Mouse (Mus musculus) C2C12 (cell line): ENCODE measurements around the gene Heatr5b. TPM values are rescaled to one million over a fixed set of nuclear protein-coding genes. Genes with fewer than 3 reads are reported as not detected.

ENCODE experiments used
- H3K27me3 ChIP-seq: one replicate; pipeline ENCODE4 v1.6.1; 2011; ENCODE audit not compliant: control insufficient read depth, insufficient read depth, insufficient read length
- H3K36me3 ChIP-seq: one replicate; pipeline ENCODE4 v1.6.1; 2011; ENCODE audit not compliant: control insufficient read depth, insufficient read depth
- H3K4me3 ChIP-seq: one replicate; pipeline ENCODE4 v1.5.1; 2011; ENCODE audit warnings: mild to moderate bottlenecking, control low read depth; ENCODE audit not compliant: poor library complexity, insufficient read depth, severe bottlenecking
- H3K79me2 ChIP-seq: one replicate; pipeline ENCODE4 v1.6.1; 2011; ENCODE audit not compliant: control insufficient read depth, insufficient read depth
- H3K79me3 ChIP-seq: one replicate; pipeline ENCODE4 v1.6.1; 2011; ENCODE audit warnings: low read depth, control low read depth
- H3ac ChIP-seq: one replicate; pipeline ENCODE3; 2011; ENCODE audit warnings: low read depth; ENCODE audit not compliant: control insufficient read depth, insufficient read length
- CEBPB ChIP-seq: IDR thresholded peaks from one replicate; pipeline ENCODE4 v1.6.1; 2011; ENCODE audit warnings: low read depth, mild to moderate bottlenecking, control low read depth, moderate library complexity
- CTCF ChIP-seq: IDR thresholded peaks from one replicate; pipeline ENCODE4 v1.5.1; 2011; ENCODE audit not compliant: control insufficient read depth, insufficient read depth, insufficient read length
- FOSL1 ChIP-seq: IDR thresholded peaks from one replicate; pipeline ENCODE4 v1.8.0; 2011; ENCODE audit warnings: mild to moderate bottlenecking, low read length; ENCODE audit not compliant: poor library complexity, insufficient read depth, severe bottlenecking
- MAX ChIP-seq: IDR thresholded peaks from one replicate; pipeline ENCODE4 v1.6.1; 2011; ENCODE audit warnings: mild to moderate bottlenecking, control low read depth
- MYOD1 ChIP-seq: IDR thresholded peaks from one replicate; pipeline ENCODE4 v1.6.1; 2011; ENCODE audit warnings: low read depth; ENCODE audit not compliant: control insufficient read depth, insufficient read length
- MYOG ChIP-seq: IDR thresholded peaks from one replicate; pipeline ENCODE4 v1.6.1; 2011; ENCODE audit not compliant: control insufficient read depth, insufficient read length; ENCODE audit errors: extremely low read depth
- USF1 ChIP-seq: IDR thresholded peaks from one replicate; pipeline ENCODE4 v1.6.1; 2011; ENCODE audit warnings: low read depth, mild to moderate bottlenecking, control low read depth, moderate library complexity
- polyA plus RNA-seq: library from polyadenylated mRNA; unstranded; fragments of >200 nt; fragmentation: generic; extraction: Trizol; gene quantifications from one replicate; pipeline ENCODE4 v1.2.1, GENCODE M21; 2012; ENCODE audit warnings: missing spikeins

Heatr5b gene
- polyA plus RNA-seq, 1 experiment: 11.7 TPM

GRCm38 (mm10) chr17:78856243-78856642 lies 21.1 kb upstream of the Heatr5b start:
- H3K79me2 ChIP-seq: no peaks in the 10 kb centered on the region
- no peak overlapping the region for H3ac ChIP-seq
- no peak overlapping the region for H3K4me3 ChIP-seq
- H3K36me3 ChIP-seq: peaks cover 49% of the 10 kb centered on the region
- H3K27me3 ChIP-seq: no peaks in the 10 kb centered on the region
- H3K79me3 ChIP-seq: no peaks in the 10 kb centered on the region
- TF ChIP-seq MAX (no peak), CEBPB (no peak), CTCF (no peak), MYOD1 (no peak), USF1 (no peak), MYOG (no peak), FOSL1 (no peak)

GRCm38 (mm10) chr17:78842271-78842928 lies 7.2 kb upstream of the Heatr5b start:
- Histone ChIP-seq H3K27me3 (no peaks in the 10 kb centered on the region), H3K79me2 (no peaks in the 10 kb centered on the region), H3K36me3 (peaks cover 47% of the 10 kb centered on the region), H3ac (no peak overlapping the region), H3K79me3 (no peaks in the 10 kb centered on the region), H3K4me3 (no peak overlapping the region)
- TF ChIP-seq MAX (no peak), CEBPB (no peak), MYOG (no peak), MYOD1 (no peak), FOSL1 (no peak), CTCF (no peak), USF1 (no peak)

GRCm38 (mm10) chr17:78836056-78836455 lies 892 bp upstream of the Heatr5b start:
- H3K4me3 ChIP-seq: peak overlapping the region; percentile 97
- TF ChIP-seq FOSL1 (no peak), CEBPB (no peak), MYOD1 (no peak), USF1 (no peak), MYOG (no peak), MAX (no peak), CTCF (no peak)
- H3K27me3 ChIP-seq: no peaks in the 10 kb centered on the region
- no peaks in the 10 kb centered on the region for H3K79me3 ChIP-seq
- no peaks in the 10 kb centered on the region for H3K79me2 ChIP-seq
- H3ac ChIP-seq: peak overlapping the region; percentile 62
- H3K36me3 ChIP-seq: peaks cover 16% of the 10 kb centered on the region

GRCm38 (mm10) chr17:78824346-78824745 lies 10.8 kb downstream of the Heatr5b start:
- peaks cover 39% of the 10 kb centered on the region for H3K36me3 ChIP-seq
- no peak overlapping the region for H3K4me3 ChIP-seq
- TF ChIP-seq MYOG: no peak
- no peak for TF ChIP-seq MAX
- TF ChIP-seq MYOD1: no peak
- TF ChIP-seq FOSL1: no peak
- H3K79me3 ChIP-seq: no peaks in the 10 kb centered on the region
- no peak overlapping the region for H3ac ChIP-seq
- H3K79me2 ChIP-seq: no peaks in the 10 kb centered on the region
- no peaks in the 10 kb centered on the region for H3K27me3 ChIP-seq

GRCm38 (mm10) chr17:78809582-78809981 lies 25.6 kb downstream of the Heatr5b start:
- Histone ChIP-seq H3ac (no peak overlapping the region), H3K79me2 (no peaks in the 10 kb centered on the region), H3K27me3 (no peaks in the 10 kb centered on the region), H3K36me3 (peaks cover 28% of the 10 kb centered on the region), H3K4me3 (no peak overlapping the region), H3K79me3 (no peaks in the 10 kb centered on the region)
- no peak for TF ChIP-seq MAX
- TF ChIP-seq MYOD1: no peak
- TF ChIP-seq FOSL1: no peak
- no peak for TF ChIP-seq CEBPB
- no peak for TF ChIP-seq CTCF
- TF ChIP-seq USF1: no peak
- TF ChIP-seq MYOG: no peak

- H3K79me3 ChIP-seq: no peaks in the 10 kb centered on the region
- H3K4me3 ChIP-seq: no peak overlapping the region
- no peaks in the 10 kb centered on the region for H3K27me3 ChIP-seq
- H3K79me2 ChIP-seq: no peaks in the 10 kb centered on the region
- peaks cover 28% of the 10 kb centered on the region for H3K36me3 ChIP-seq
- TF ChIP-seq FOSL1: no peak
- no peak for TF ChIP-seq USF1
- TF ChIP-seq CTCF: no peak
- TF ChIP-seq MAX: no peak
- TF ChIP-seq MYOD1: no peak
- no peak for TF ChIP-seq CEBPB
- TF ChIP-seq MYOG: no peak
- no peak overlapping the region for H3ac ChIP-seq
Measured at GRCm38 (mm10) chr17:78809019-78809418, 26.1 kb downstream of the Heatr5b start.
